Mouse (Mus musculus) bone marrow macrophage, adult 2 months (primary cell): ENCODE data around the gene Ripply1.

Experiments used
- CTCF ChIP-seq: IDR thresholded peaks from 2 replicates; pipeline ENCODE4 v1.5.1; 2012; ENCODE audit warnings: low read depth, mild to moderate bottlenecking, low read length, moderate library complexity
- POLR2A ChIP-seq: IDR thresholded peaks from 2 replicates; pipeline ENCODE4 v1.6.1; 2012; ENCODE audit warnings: mild to moderate bottlenecking, low read depth, low read length, borderline replicate concordance

- TF ChIP-seq POLR2A (no peak), CTCF (no peak)
Observed at GRCm38 (mm10) chrX:139813299-139814002, 31.3 kb upstream of the Ripply1 start.
